Mouse (Mus musculus) intestine, postnatal 0 days (tissue): ENCODE data around the gene Olfr12. TPM values are rescaled to one million over a fixed set of nuclear protein-coding genes. Genes with fewer than 3 reads are reported as not detected.

Experiments used
- ATAC-seq: fragments of 200-750 bp; cut with Nextera tagmentation; 2 replicates; pipeline ENCODE4 v1.8.0; 2017; ENCODE audit warnings: mild to moderate bottlenecking, moderate TSS enrichment, moderate library complexity
- H3K27ac ChIP-seq: fragments of 300-500 bp; sonication (generic); 2 replicates; pipeline ENCODE4 v1.5.1; 2014; ENCODE audit warnings: mild to moderate bottlenecking, low read depth, low read length, moderate library complexity
- H3K27me3 ChIP-seq: fragments of 300-500 bp; sonication (generic); replicated peaks from 2 replicates; pipeline ENCODE4 v1.6.1; 2014; ENCODE audit warnings: low read length, mixed read lengths; ENCODE audit not compliant: control insufficient read depth, insufficient read depth
- H3K36me3 ChIP-seq: fragments of 300-500 bp; sonication (generic); 2 replicates; pipeline ENCODE4 v1.6.1; 2014; ENCODE audit warnings: mild to moderate bottlenecking, moderate library complexity; ENCODE audit not compliant: control insufficient read depth, insufficient read depth
- H3K4me1 ChIP-seq: fragments of 300-500 bp; sonication (generic); replicated peaks from 2 replicates; pipeline ENCODE4 v1.6.1; 2014; ENCODE audit warnings: antibody characterized with exemption, low read length, mixed read lengths; ENCODE audit not compliant: control insufficient read depth, insufficient read depth
- H3K4me2 ChIP-seq: fragments of 300-500 bp; sonication (generic); replicated peaks from 2 replicates; pipeline ENCODE4 v1.6.1; 2014; ENCODE audit warnings: low read depth, mild to moderate bottlenecking, moderate library complexity
- H3K4me3 ChIP-seq: fragments of 300-500 bp; sonication (generic); 2 replicates; pipeline ENCODE4 v1.5.1; 2014; ENCODE audit warnings: low read depth, low read length
- H3K9ac ChIP-seq: fragments of 300-500 bp; sonication (generic); 2 replicates; pipeline ENCODE4 v1.6.1; 2014; ENCODE audit warnings: mild to moderate bottlenecking, low read depth, low read length
- H3K9me3 ChIP-seq: fragments of 300-500 bp; sonication (generic); 2 replicates; pipeline ENCODE4 v1.6.1; 2016; ENCODE audit warnings: mixed run types; ENCODE audit not compliant: control insufficient read depth
- CTCF ChIP-seq: sonication (generic); IDR thresholded peaks from 2 replicates; pipeline ENCODE4 v1.5.1; 2016; ENCODE audit warnings: low read depth, mild to moderate bottlenecking, control low read depth, antibody characterized with exemption, moderate library complexity
- WGBS: fragments of 180-500 bp; shearing (Covaris S2); extraction: QIAGEN DNeasy Blood & Tissue Kit; methylation state at CpG from one replicate; pipeline ENCODE4 v1.1.7; 2014; 5-methylcytosine and 5-hydroxymethylcytosine counted together
- polyA plus RNA-seq: library from polyadenylated mRNA; unstranded; fragments of >200 nt; fragmentation: Nextera tagmentation; extraction: Ambion mirVana; gene quantifications from 2 replicates; pipeline ENCODE4 v1.2.1, GENCODE M21; 2015

Olfr12 gene
- polyA plus RNA-seq, 1 experiment from 2014 or later = not detected

DNA sequence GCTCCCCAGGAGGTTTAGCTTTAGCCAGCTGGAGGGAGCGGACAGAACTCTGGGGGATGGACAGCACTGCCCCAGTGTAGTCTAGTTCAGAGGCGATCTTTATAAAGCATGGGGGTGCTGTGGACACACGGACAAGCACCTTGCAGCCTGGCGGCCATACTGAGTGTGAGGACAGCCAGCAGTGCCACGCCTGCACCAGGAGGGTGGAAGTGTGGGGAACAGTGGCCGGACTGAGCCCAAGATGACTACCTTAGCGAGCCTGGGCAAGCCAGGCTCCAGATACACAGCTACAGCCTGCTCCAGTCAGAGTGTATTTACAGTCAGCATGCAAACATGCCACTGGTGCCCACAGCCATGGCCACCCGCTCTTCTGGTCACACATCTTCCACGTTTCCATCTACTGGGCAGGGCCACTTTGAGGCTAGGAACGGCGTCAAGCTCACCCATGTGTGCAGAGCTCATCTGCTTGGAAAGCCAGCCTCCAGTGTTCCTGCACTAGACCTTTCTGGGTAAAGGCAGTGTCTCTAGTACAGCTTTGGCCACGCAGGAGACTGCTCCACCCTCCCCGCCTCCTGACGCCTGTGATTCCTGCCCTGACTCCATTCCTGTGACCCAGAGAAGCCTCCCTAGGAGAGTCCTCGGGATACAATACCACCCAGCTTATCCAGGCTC lies 20.0 kb downstream of the Olfr12 start:
- no peaks in the 10 kb centered on the region for H3K9me3 ChIP-seq
- no peak overlapping the region for H3K9ac ChIP-seq
- H3K36me3 ChIP-seq = peaks cover 29% of the 10 kb centered on the region
- TF ChIP-seq CTCF = no peak
- ATAC-seq = no peak
- no peak overlapping the region for H3K4me2 ChIP-seq
- no peak overlapping the region for H3K4me3 ChIP-seq
- WGBS = 89% methylated on average over 15 of the region's 15 CpGs
- H3K4me1 ChIP-seq = no peaks in the 10 kb centered on the region
- H3K27me3 ChIP-seq = no peaks in the 10 kb centered on the region
- H3K27ac ChIP-seq = no peak overlapping the region

DNA sequence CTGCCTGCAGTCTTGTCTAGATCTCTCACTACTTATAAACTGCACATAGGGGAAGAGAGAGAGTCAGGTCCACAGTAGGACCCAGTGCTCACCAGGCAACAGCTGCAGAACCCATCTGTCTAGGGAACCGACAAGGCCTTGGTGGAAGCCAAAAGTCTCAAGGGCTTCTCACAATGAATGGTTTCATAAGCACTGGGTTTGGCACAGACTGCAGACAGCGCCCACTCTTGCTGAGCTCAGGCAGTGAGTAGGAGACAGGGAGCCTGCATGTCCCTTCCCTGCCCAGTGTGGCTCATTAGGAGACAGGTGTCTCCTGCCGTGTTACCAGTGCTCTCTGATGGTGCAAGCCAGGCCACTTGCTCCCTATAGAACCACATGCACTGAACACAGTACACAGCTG lies 20.6 kb downstream of the Olfr12 start:
- no peak overlapping the region for H3K4me3 ChIP-seq
- H3K4me2 ChIP-seq = no peak overlapping the region
- peaks cover 29% of the 10 kb centered on the region for H3K36me3 ChIP-seq
- no peaks in the 10 kb centered on the region for H3K4me1 ChIP-seq
- H3K9ac ChIP-seq = no peak overlapping the region
- no peaks in the 10 kb centered on the region for H3K9me3 ChIP-seq
- no peak overlapping the region for H3K27ac ChIP-seq
- 76% methylated on average over 3 of the region's 3 CpGs for WGBS
- TF ChIP-seq CTCF = no peak
- no peak for ATAC-seq
- no peaks in the 10 kb centered on the region for H3K27me3 ChIP-seq

DNA sequence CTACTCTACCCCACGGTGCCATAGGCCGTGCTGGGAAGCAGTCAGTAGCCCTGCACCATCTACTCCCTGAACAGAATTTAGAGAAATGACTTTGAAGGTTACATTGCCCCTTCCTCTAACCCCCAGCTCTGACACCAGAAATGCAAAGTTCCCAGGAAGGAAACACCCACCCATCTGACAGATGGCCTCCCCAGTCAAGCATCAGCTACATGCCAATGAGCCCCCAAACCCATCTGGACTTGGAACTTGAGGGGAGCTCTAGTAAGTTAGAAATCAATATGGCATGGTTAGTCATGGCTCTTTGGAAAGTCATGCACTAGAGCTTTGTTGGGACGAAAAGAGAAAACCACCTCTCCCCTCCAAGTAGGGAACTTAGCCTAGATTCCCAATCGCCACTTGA lies 21.1 kb downstream of the Olfr12 start:
- no peaks in the 10 kb centered on the region for H3K27me3 ChIP-seq
- ATAC-seq = no peak
- H3K4me2 ChIP-seq = no peak overlapping the region
- no peak for TF ChIP-seq CTCF
- no peak overlapping the region for H3K9ac ChIP-seq
- H3K9me3 ChIP-seq = no peaks in the 10 kb centered on the region
- no peak overlapping the region for H3K4me3 ChIP-seq
- peaks cover 29% of the 10 kb centered on the region for H3K36me3 ChIP-seq
- WGBS = 98% methylated on average over 4 of the region's 4 CpGs
- H3K4me1 ChIP-seq = no peaks in the 10 kb centered on the region
- H3K27ac ChIP-seq = no peak overlapping the region

DNA sequence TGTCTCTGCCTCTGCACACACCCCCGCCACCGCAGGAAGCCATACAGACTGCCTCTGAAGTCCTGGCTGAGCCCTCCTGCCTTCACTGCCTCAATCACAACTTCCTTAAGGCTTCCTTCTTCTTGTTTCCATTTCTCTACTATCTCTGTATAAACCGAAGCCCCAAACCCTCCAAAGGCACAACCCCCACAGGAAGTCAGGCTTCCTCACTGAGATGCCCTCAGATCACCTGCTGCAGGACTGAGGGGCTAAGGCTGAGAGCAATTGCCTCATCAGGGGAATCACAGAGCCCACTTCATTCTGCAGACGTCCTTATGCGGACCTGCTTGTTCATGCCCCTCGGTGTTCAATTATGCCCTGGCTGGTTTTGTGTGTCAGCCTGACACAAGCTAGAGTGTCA lies 22.8 kb downstream of the Olfr12 start:
- peak overlapping the region; percentile 88 for H3K4me2 ChIP-seq
- ATAC-seq = no peak
- H3K4me1 ChIP-seq = no peaks in the 10 kb centered on the region
- no peak overlapping the region for H3K9ac ChIP-seq
- TF ChIP-seq CTCF = no peak
- no peaks in the 10 kb centered on the region for H3K9me3 ChIP-seq
- H3K36me3 ChIP-seq = peaks cover 29% of the 10 kb centered on the region
- H3K4me3 ChIP-seq = no peak overlapping the region
- no peaks in the 10 kb centered on the region for H3K27me3 ChIP-seq
- no peak overlapping the region for H3K27ac ChIP-seq
- 82% methylated on average over 6 of the region's 6 CpGs for WGBS

DNA sequence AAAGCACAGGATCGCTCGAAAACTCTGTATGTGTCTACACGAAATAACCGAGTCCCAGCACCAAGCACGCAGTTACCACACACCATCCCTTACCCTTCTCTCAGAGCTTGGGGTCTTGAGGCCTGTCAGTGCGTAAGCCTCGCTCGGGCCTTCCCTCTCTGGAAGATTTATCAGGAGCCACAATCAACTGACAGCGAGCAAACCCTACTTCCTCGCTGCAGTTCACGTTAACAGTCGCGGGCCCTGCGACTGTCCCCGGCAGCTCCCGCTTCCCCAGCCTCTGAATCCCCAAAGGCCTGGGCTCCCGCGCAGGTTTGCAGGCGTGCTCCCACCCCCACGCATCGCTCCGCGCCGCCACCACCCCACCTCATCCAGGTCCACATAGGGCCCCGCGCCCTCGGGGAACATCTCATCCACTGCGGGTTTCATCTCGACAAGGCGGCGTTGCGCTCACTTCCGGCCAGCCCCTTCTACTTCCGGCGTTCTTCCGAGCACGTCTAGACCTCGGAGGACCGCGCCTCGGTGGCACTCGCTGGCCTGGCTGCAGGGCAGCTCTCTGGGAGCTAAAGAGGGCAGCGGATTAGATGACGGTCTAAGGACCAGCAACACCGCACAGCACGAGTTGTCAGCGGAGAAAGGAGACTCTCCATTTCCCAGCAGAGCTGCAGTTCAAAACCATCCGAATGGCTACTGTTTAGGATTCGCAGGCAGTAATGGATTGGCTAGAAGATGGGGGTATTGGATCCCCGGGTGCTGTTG lies 24.1 kb downstream of the Olfr12 start, which contains the start of gene Cops9:
Cops9 (minus strand) TSS at position 472 of the 759 bp plus-strand sequence.
- Histone ChIP-seq H3K9me3 (no peaks in the 10 kb centered on the region), H3K4me2 (peak within 1 kb of the TSS; percentile 88), H3K27me3 (no peaks in the 10 kb centered on the region), H3K4me1 (no peaks in the 10 kb centered on the region), H3K36me3 (peaks cover 20% of the 10 kb centered on the region; the same call in 1 of the 2 replicates), H3K4me3 (peak within 1 kb of the TSS; percentile 88), H3K27ac (peak within 1 kb of the TSS; percentile 62; the same call in 1 of the 2 replicates), H3K9ac (peak within 1 kb of the TSS; percentile 90)
- TF ChIP-seq CTCF = no peak
- WGBS = 2% methylated on average over 50 of the region's 50 CpGs
- peak; percentile 90 for ATAC-seq

DNA sequence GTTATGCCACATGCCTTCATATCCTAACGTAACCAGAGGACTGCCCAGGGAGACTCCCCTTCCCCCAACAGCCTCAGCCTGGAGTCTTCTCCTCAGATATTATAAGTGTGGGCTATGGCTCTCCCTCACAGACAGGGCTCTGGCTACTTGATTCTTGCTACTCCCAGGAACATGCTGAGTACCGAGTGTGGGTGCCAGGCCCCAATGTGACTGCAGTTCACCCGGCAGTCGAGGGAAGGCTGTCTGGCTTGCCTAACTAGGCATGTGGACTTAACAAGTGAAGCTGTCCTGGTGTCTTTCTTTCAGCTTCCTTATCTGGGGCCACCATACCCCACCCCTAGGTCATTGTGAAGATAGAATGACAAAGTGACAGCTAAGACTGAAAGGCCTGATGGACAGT lies 26.1 kb downstream of the Olfr12 start:
- Histone ChIP-seq H3K36me3 (peaks cover under 1% of the 10 kb centered on the region; the same call in 1 of the 2 replicates), H3K9ac (no peak overlapping the region), H3K9me3 (no peaks in the 10 kb centered on the region), H3K4me1 (no peaks in the 10 kb centered on the region), H3K27me3 (no peaks in the 10 kb centered on the region), H3K27ac (no peak overlapping the region), H3K4me2 (no peak overlapping the region), H3K4me3 (no peak overlapping the region)
- WGBS = 59% methylated on average over 4 of the region's 4 CpGs
- TF ChIP-seq CTCF = no peak
- ATAC-seq = no peak
